ENCODE assay signal across 15 mouse cellular contexts in the genomic region with DNA sequence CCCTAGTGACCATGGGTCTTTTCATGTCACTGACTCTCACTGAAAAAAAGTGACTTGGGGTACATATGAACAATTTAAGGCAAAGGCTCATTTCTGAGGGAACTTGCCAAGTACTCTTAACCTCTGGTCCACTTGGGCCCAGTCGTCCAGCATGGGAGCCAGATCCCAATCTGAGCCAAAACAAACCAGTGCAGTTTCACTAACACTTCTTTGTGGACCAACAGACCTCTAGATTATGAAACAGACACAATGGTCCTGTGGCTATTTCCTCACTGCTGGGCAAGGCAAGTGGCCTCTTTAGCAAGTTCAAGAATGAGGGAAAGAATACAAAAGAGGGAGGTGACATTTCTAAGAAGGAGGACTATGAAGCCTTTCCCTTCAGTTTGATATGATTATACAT.
DNase-seq lines count a peak whose midpoint lies in the region; ATAC-seq and TF ChIP-seq lines count a peak whose summit lies in the region.
"Had no signal": no experiment of that assay in that cellular context is flagged by ENCODE, and none has a peak within 500 bp of the region (broad histone marks: within the 10 kb centered on the region; RNA-seq: fewer than 3 reads in every experiment).

No protein-coding gene starts in this region.

- no peak overlapping the region for H3K9ac ChIP-seq in heart, embryonic 13.5 days
- H3K9ac ChIP-seq: hindbrain, embryonic 13.5 days; neural tube, embryonic 12.5 days had no signal

- no peaks in the 10 kb centered on the region for H3K4me1 ChIP-seq in kidney, adult 2 months (ENCODE audit: control insufficient read depth, insufficient read depth, low read length)
- H3K4me1 ChIP-seq in heart, embryonic 13.5 days = no peaks in the 10 kb centered on the region
- H3K4me1 ChIP-seq: hindbrain, embryonic 13.5 days; neural tube, embryonic 12.5 days had no signal

- TF ChIP-seq POLR2A in kidney, adult 2 months (IDR thresholded peaks at IDR 0.05; ENCODE audit: low read depth, low read length) = no peak

- WGBS in kidney, adult 2 months = 69% methylated on average over 1 of the region's 1 CpGs
- 41% methylated on average over 1 of the region's 1 CpGs for WGBS in heart, embryonic 13.5 days

- no peaks in the 10 kb centered on the region for H3K36me3 ChIP-seq in kidney, adult 2 months (ENCODE audit: control insufficient read depth, insufficient read depth, low read length)
- H3K36me3 ChIP-seq in heart, embryonic 13.5 days = no peaks in the 10 kb centered on the region
- H3K36me3 ChIP-seq: hindbrain, embryonic 13.5 days; neural tube, embryonic 12.5 days had no signal

- DNase-seq in kidney, adult 2 months = peak; percentile 18
- DNase-seq in kidney, postnatal 25 days = no peak
- DNase-seq in fat pad, adult 2 months (ENCODE audit: extremely low read depth, low read depth, low spot score) = peak; percentile 66
- DNase-seq in lung, postnatal 25 days (ENCODE audit: low spot score) = peak; percentile 77
- DNase-seq in retina, embryonic 14.5 days (ENCODE audit: low spot score) = no peak
- DNase-seq in layer of hippocampus, adult 9-11 months = no peak
- DNase-seq: cerebellum, adult 9-11 months; embryo, embryonic 11 days had no signal

- H3K9me3 ChIP-seq in heart, embryonic 13.5 days = no peaks in the 10 kb centered on the region
- H3K9me3 ChIP-seq: hindbrain, embryonic 13.5 days; neural tube, embryonic 12.5 days had no signal

- no peak overlapping the region for H3K4me3 ChIP-seq in kidney, adult 2 months (ENCODE audit: insufficient read depth, low read depth, low read length)
- H3K4me3 ChIP-seq in heart, embryonic 13.5 days = no peak overlapping the region
- H3K4me3 ChIP-seq: hindbrain, embryonic 13.5 days; neural tube, embryonic 12.5 days had no signal

- H3K27ac ChIP-seq in kidney, adult 2 months (ENCODE audit: insufficient read depth, low read depth, low read length) = no peak overlapping the region
- 0 out of 2 replicates have a peak overlapping the region, but pooled peaks have one; percentile 20 for H3K27ac ChIP-seq in heart, embryonic 13.5 days (replicated peaks)
- H3K27ac ChIP-seq: hindbrain, embryonic 13.5 days; neural tube, embryonic 12.5 days had no signal

- TF ChIP-seq CTCF in kidney, adult 2 months (conservative IDR thresholded peaks at IDR 0.05; ENCODE audit: insufficient read depth, insufficient read length, low read depth, low read length) = no peak

- no peak for ATAC-seq in heart, embryonic 13.5 days (ENCODE audit: extremely low read depth, insufficient number of reproducible peaks, low FRiP score, low TSS enrichment)
- ATAC-seq: CD4-positive, CD25-positive, alpha-beta regulatory T cell, adult 4 months; intestine, embryonic 16.5 days; midbrain, embryonic 16.5 days had no signal

- no peaks in the 10 kb centered on the region for H3K27me3 ChIP-seq in kidney, adult 2 months (replicated peaks; ENCODE audit: control insufficient read depth, insufficient read depth, low read length)
- H3K27me3 ChIP-seq in heart, embryonic 13.5 days (replicated peaks) = no peaks in the 10 kb centered on the region
- H3K27me3 ChIP-seq: hindbrain, embryonic 13.5 days; neural tube, embryonic 12.5 days had no signal

- H3K4me2 ChIP-seq in heart, embryonic 13.5 days = no peak overlapping the region
- H3K4me2 ChIP-seq: hindbrain, embryonic 13.5 days; liver, embryonic 11.5 days; neural tube, embryonic 12.5 days had no signal

Comparison
In these comparisons a context has a peak if more than half of its experiments do, and no peak if none do; other contexts are left out.
1. DNase-seq: peak in kidney, adult 2 months (single experiment), fat pad, adult 2 months (single experiment) and lung, postnatal 25 days (single experiment); none in kidney, postnatal 25 days (0 of 2), retina, embryonic 14.5 days (single experiment) and layer of hippocampus, adult 9-11 months (single experiment).